Mouse (Mus musculus) MEL (cell line): ENCODE measurements around the gene Nrbp1. TPM values are rescaled to one million over a fixed set of nuclear protein-coding genes. Genes with fewer than 3 reads are reported as not detected.

Experiments used
- DNase-seq: peaks from one replicate; pipeline ENCODE4 v3.0.0; 2011; ENCODE audit warnings: low read depth, low spot score
- H3K27ac ChIP-seq: 2 replicates; pipeline ENCODE4 v1.5.1; 2012; ENCODE audit warnings: low read depth, mild to moderate bottlenecking, control low read depth, low read length, moderate library complexity; ENCODE audit not compliant: control insufficient read depth
- H3K27me3 ChIP-seq, 2 experiments: fragments of 150-350 bp in 1 of 2; sonication (generic) in 1 of 2; 2 replicates each; pipeline ENCODE4 v1.6.1; 2012; ENCODE audit warnings: low read length in 2 of 2, mild to moderate bottlenecking in 2 of 2, improper control_type of control experiment in 1 of 2, moderate library complexity in 1 of 2; ENCODE audit not compliant: insufficient read depth in 2 of 2, control insufficient read depth in 1 of 2
- H3K36me3 ChIP-seq, 2 experiments: 2 replicates each; pipeline ENCODE4 v1.6.1; 2012 to 2014; ENCODE audit warnings: low read length in 2 of 2, improper control_type of control experiment in 1 of 2, inconsistent platforms in 1 of 2, mild to moderate bottlenecking in 1 of 2; ENCODE audit not compliant: insufficient read depth in 2 of 2, control insufficient read depth in 1 of 2
- H3K4me1 ChIP-seq, 2 experiments: fragments of 150-350 bp in 1 of 2; sonication (generic) in 1 of 2; 2 replicates each; pipeline ENCODE4 v1.6.1; 2012; ENCODE audit warnings: low read length in 2 of 2, improper control_type of control experiment in 1 of 2, mild to moderate bottlenecking in 1 of 2; ENCODE audit not compliant: insufficient read depth in 2 of 2, control insufficient read depth in 1 of 2
- H3K4me3 ChIP-seq, 2 experiments: fragments of 150-350 bp in 1 of 2; sonication (generic) in 1 of 2; 2 replicates each; pipeline ENCODE4 v1.5.1; 2012; ENCODE audit warnings: low read depth in 2 of 2, low read length in 2 of 2, mild to moderate bottlenecking in 2 of 2, moderate library complexity in 2 of 2, control low read depth in 1 of 2, improper control_type of control experiment in 1 of 2; ENCODE audit not compliant: control insufficient read depth in 1 of 2, insufficient read depth in 1 of 2
- H3K79me2 ChIP-seq: 2 replicates; pipeline ENCODE4 v1.6.1; 2012; ENCODE audit warnings: mild to moderate bottlenecking, low read length, moderate library complexity; ENCODE audit not compliant: control insufficient read depth, poor library complexity, insufficient read depth
- H3K9ac ChIP-seq: 2 replicates; pipeline ENCODE4 v1.6.1; 2012; ENCODE audit warnings: low read depth, mild to moderate bottlenecking, control low read depth, low read length, moderate library complexity; ENCODE audit not compliant: control insufficient read depth, poor library complexity, severe bottlenecking
- H3K9me3 ChIP-seq: fragments of 150-350 bp; sonication (generic); replicated peaks from 2 replicates; pipeline ENCODE4 v1.6.1; 2012; ENCODE audit warnings: mild to moderate bottlenecking, low read length, improper control_type of control experiment, moderate library complexity; ENCODE audit not compliant: insufficient read depth
- CHD1 ChIP-seq: IDR thresholded peaks from 2 replicates; pipeline ENCODE4 v1.6.1; 2012; ENCODE audit warnings: low read depth, mild to moderate bottlenecking, inconsistent platforms, low read length, improper control_type of control experiment
- CHD2 ChIP-seq: IDR thresholded peaks from 2 replicates; pipeline ENCODE4 v1.6.1; 2011; ENCODE audit warnings: low read length, improper control_type of control experiment
- CTCF ChIP-seq, 3 experiments: IDR thresholded peaks in 2 of 3; conservative IDR thresholded peaks in 1 of 3; 2 replicates each; pipeline ENCODE4 v1.5.1; 2011 to 2012; ENCODE audit warnings: low read length in 3 of 3, low read depth in 2 of 3, mild to moderate bottlenecking in 2 of 3, improper control_type of control experiment in 1 of 3, inconsistent platforms in 1 of 3, mixed read lengths in 1 of 3, moderate library complexity in 1 of 3; ENCODE audit not compliant: control insufficient read depth in 1 of 3, insufficient read depth in 1 of 3, poor library complexity in 1 of 3, severe bottlenecking in 1 of 3
- E2F4 ChIP-seq: IDR thresholded peaks from 2 replicates; pipeline ENCODE4 v1.6.1; 2011; ENCODE audit warnings: low read depth, low read length, improper control_type of control experiment, borderline replicate concordance
- GABPA ChIP-seq: IDR thresholded peaks from 2 replicates; pipeline ENCODE4 v1.6.1; 2012; ENCODE audit warnings: low read depth, mild to moderate bottlenecking, inconsistent platforms, low read length, improper control_type of control experiment, moderate library complexity
- GATA1 ChIP-seq: IDR thresholded peaks from 2 replicates; pipeline ENCODE4 v1.6.1; 2011; ENCODE audit warnings: low read depth, low read length, improper control_type of control experiment
- HCFC1 ChIP-seq: IDR thresholded peaks from 2 replicates; pipeline ENCODE4 v1.6.1; 2012; ENCODE audit warnings: low read depth, mild to moderate bottlenecking, inconsistent platforms, low read length, improper control_type of control experiment, moderate library complexity
- MAZ ChIP-seq: IDR thresholded peaks from 2 replicates; pipeline ENCODE4 v1.6.1; 2012; ENCODE audit warnings: low read depth, mild to moderate bottlenecking, inconsistent platforms, low read length, improper control_type of control experiment
- MYB ChIP-seq: IDR thresholded peaks from 2 replicates; pipeline ENCODE4 v1.6.1; 2011; ENCODE audit warnings: mild to moderate bottlenecking, low read depth, low read length, improper control_type of control experiment
- MYC ChIP-seq: IDR thresholded peaks from 2 replicates; pipeline ENCODE4 v1.6.1; 2011; ENCODE audit warnings: low read depth, mild to moderate bottlenecking, low read length, improper control_type of control experiment, moderate library complexity
- NELFE ChIP-seq: IDR thresholded peaks from 2 replicates; pipeline ENCODE4 v1.6.1; 2011; ENCODE audit warnings: low read depth, low read length, improper control_type of control experiment
- POLR2A ChIP-seq, 2 experiments: IDR thresholded peaks; 2 replicates each; pipeline ENCODE4 v1.6.1; 2011 to 2012; ENCODE audit warnings: low read length in 2 of 2, mild to moderate bottlenecking in 2 of 2, control low read depth in 1 of 2, improper control_type of control experiment in 1 of 2, low read depth in 1 of 2, moderate library complexity in 1 of 2; ENCODE audit not compliant: control insufficient read depth in 1 of 2, insufficient read depth in 1 of 2, poor library complexity in 1 of 2
- POLR2AphosphoS2 ChIP-seq: IDR thresholded peaks from 2 replicates; pipeline ENCODE4 v1.6.1; 2011; ENCODE audit warnings: low read length, improper control_type of control experiment
- RAD21 ChIP-seq: IDR thresholded peaks from 2 replicates; pipeline ENCODE4 v1.6.1; 2011; ENCODE audit warnings: mild to moderate bottlenecking, low read depth, low read length, improper control_type of control experiment
- RCOR1 ChIP-seq: IDR thresholded peaks from 2 replicates; pipeline ENCODE4 v1.6.1; 2012; ENCODE audit warnings: low read depth, mild to moderate bottlenecking, inconsistent platforms, low read length, improper control_type of control experiment
- SIN3A ChIP-seq: IDR thresholded peaks from 2 replicates; pipeline ENCODE4 v1.6.1; 2012; ENCODE audit warnings: low read length, improper control_type of control experiment, inconsistent platforms
- TCF12 ChIP-seq: IDR thresholded peaks from 2 replicates; pipeline ENCODE4 v1.6.1; 2014; ENCODE audit warnings: low read depth, mild to moderate bottlenecking, inconsistent platforms, low read length, improper control_type of control experiment, moderate library complexity
- USF2 ChIP-seq, 2 experiments: IDR thresholded peaks; 2 replicates each; pipeline ENCODE4 v1.6.1; 2011 to 2012; ENCODE audit warnings: improper control_type of control experiment in 2 of 2, low read length in 2 of 2, borderline replicate concordance in 1 of 2, inconsistent platforms in 1 of 2, low read depth in 1 of 2, mild to moderate bottlenecking in 1 of 2; ENCODE audit not compliant: insufficient read depth in 1 of 2
- ZC3H11A ChIP-seq: IDR thresholded peaks from 2 replicates; pipeline ENCODE4 v1.6.1; 2012; ENCODE audit warnings: low read depth, mild to moderate bottlenecking, inconsistent platforms, low read length, improper control_type of control experiment
- ZKSCAN1 ChIP-seq: IDR thresholded peaks from 2 replicates; pipeline ENCODE4 v1.6.1; 2012; ENCODE audit warnings: low read depth, mild to moderate bottlenecking, inconsistent platforms, low read length, improper control_type of control experiment, moderate library complexity
- ZMIZ1 ChIP-seq: IDR thresholded peaks from 2 replicates; pipeline ENCODE4 v1.6.1; 2012; ENCODE audit warnings: low read depth, mild to moderate bottlenecking, inconsistent platforms, low read length, improper control_type of control experiment, moderate library complexity
- polyA plus RNA-seq, 2 experiments: library from polyadenylated mRNA; stranded (reverse) in 1 of 2; unstranded in 1 of 2; fragments of >175 nt in 1 of 2; fragments of >200 nt in 1 of 2; gene quantifications; 2 replicates each; pipeline versions ENCODE4 v1.2.1 to v1.2.4; 2012; ENCODE audit warnings: low replicate concordance in 2 of 2, low read depth in 1 of 2; ENCODE audit not compliant: insufficient read length in 2 of 2, insufficient read depth in 1 of 2, missing spikeins in 1 of 2
- total RNA-seq: library from RNA; depleted of rRNA; stranded (reverse); fragments of 300-350 nt; gene quantifications from 2 replicates; pipeline ENCODE4 v1.2.3, GENCODE M21; 2012

Gene Nrbp1
- total and polyA plus RNA-seq, 3 experiments, result 42.0 to 55.2 TPM; not detected in 1

DNA sequence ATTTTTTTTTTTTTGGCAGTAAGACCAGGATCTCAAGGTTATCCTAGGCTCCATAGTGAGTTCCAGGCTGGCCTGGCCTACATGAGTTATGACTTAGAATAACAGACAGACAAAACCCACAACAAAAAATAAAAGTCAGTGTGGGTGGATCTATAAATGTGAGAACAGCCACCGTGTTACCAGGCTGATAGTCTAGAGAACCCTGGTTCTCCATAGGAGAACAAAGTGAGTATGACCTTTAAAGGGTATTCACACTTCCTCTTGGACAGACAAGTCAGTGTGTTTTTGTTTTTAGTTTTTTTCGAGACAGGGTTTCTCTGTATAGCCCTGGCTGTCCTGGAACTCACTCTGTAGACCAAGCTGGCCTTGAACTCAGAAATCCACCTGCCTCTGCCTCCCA, 15.3 kb downstream of the Nrbp1 start:
- H3K79me2 ChIP-seq, result no peaks in the 10 kb centered on the region
- H3K9me3 ChIP-seq, result no peaks in the 10 kb centered on the region
- no peaks in the 10 kb centered on the region for H3K4me1 ChIP-seq
- H3K36me3 ChIP-seq, result no peaks in the 10 kb centered on the region; a peak in 1 of 4 replicates
- H3K27ac ChIP-seq, result no peak overlapping the region
- H3K4me3 ChIP-seq, result no peak overlapping the region
- no peak for DNase-seq
- TF ChIP-seq HCFC1 (no peak), USF2 (IDR thresholded peaks at IDR 0.05; ENCODE audit: borderline replicate concordance in 1 of 2, insufficient read depth in 1 of 2, low read depth in 1 of 2, low read length in 2 of 2) (no peak), GABPA (no peak), NELFE (no peak), E2F4 (no peak), GATA1 (no peak), MYC (no peak), RAD21 (no peak), MYB (no peak)
- TF ChIP-seq, all 39 proteins: peak for 0
- Histone ChIP-seq H3K9ac (no peak overlapping the region), H3K27me3 (no peaks in the 10 kb centered on the region)

DNA sequence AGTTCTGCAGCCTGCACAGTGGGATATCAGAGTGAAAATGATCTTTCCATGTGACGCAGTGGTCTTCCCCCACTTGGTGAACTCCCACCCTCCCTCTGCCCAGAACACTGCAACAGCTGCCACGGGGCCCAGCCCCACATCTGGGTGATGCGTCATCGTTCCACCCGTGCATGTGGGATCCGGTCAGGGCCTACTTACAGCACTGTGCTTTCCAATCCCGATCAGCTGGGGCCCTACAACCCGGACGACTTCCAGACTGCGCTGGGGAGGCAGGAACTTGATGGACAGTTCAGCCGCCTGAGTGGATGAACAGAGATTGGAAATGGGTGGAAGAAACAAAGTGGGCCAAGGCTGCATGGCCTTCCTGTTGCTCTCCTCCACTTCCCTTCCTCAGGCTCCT, 17.0 kb downstream of the Nrbp1 start:
- H3K79me2 ChIP-seq, result no peaks in the 10 kb centered on the region
- H3K4me3 ChIP-seq, result no peak overlapping the region
- H3K4me1 ChIP-seq, result no peaks in the 10 kb centered on the region
- DNase-seq, result no peak
- no peak for TF ChIP-seq ZKSCAN1
- no peak for TF ChIP-seq CHD1
- no peaks in the 10 kb centered on the region for H3K9me3 ChIP-seq
- H3K36me3 ChIP-seq, result no peaks in the 10 kb centered on the region; a peak in 1 of 4 replicates
- no peak overlapping the region for H3K9ac ChIP-seq
- H3K27me3 ChIP-seq, result no peaks in the 10 kb centered on the region
- no peak overlapping the region for H3K27ac ChIP-seq

DNA sequence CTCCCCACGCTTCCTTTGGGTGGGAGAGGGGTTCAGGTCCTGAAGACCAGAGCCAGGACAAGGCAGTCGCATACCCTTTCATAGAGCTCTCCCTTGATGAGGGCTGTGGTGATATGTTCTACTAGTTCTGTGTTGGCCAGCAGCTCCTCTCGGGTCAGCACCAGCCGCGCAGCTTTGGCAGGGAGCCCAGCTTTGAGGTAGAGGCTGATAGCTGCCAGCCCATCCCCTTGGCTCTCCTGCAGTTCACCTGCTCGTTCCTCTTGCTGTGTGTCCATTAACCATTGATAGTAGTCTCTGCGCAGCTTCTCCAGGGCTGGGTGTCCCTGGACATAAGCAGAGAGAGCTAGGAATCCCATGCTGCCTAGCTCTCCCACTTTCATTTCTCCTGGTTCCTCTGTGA, 25.4 kb downstream of the Nrbp1 start:
- no peaks in the 10 kb centered on the region for H3K79me2 ChIP-seq
- H3K9ac ChIP-seq, result no peak overlapping the region
- no peaks in the 10 kb centered on the region for H3K27me3 ChIP-seq
- TF ChIP-seq CHD2 (no peak), ZMIZ1 (no peak), ZC3H11A (no peak), NELFE (no peak), TCF12 (no peak), MAZ (no peak), SIN3A (no peak), CTCF (IDR thresholded peaks at IDR 0.05 in 2 of 3, conservative IDR thresholded peaks at IDR 0.05 in 1 of 3; ENCODE audit: control insufficient read depth in 1 of 3, insufficient read depth in 1 of 3, low read depth in 2 of 3, low read length in 3 of 3, poor library complexity in 1 of 3, severe bottlenecking in 1 of 3) (no peak), POLR2AphosphoS2 (no peak), MYB (no peak), RAD21 (no peak), POLR2A (IDR thresholded peaks at IDR 0.05; ENCODE audit: control insufficient read depth in 1 of 2, insufficient read depth in 1 of 2, low read depth in 1 of 2, low read length in 2 of 2, poor library complexity in 1 of 2) (no peak), RCOR1 (no peak)
- no peak overlapping the region for H3K4me3 ChIP-seq
- no peak for DNase-seq
- no peak overlapping the region for H3K27ac ChIP-seq
- no peaks in the 10 kb centered on the region for H3K9me3 ChIP-seq
- no peaks in the 10 kb centered on the region for H3K36me3 ChIP-seq
- H3K4me1 ChIP-seq, result no peaks in the 10 kb centered on the region
